Mouse (Mus musculus): ENCODE data around the gene Myh10. TPM values are rescaled to one million over a fixed set of nuclear protein-coding genes. Genes with fewer than 3 reads are reported as not detected.

The Myh10 gene
- polyA plus RNA-seq, 1 experiment from 2014 or later = 159 TPM

GRCm38 (mm10) chr11:68704847-68705246 lies 13.5 kb downstream of the Myh10 start:
- H3K9ac ChIP-seq (ENCODE audit: low read length) = no peak overlapping the region
- DNase-seq (ENCODE audit: low spot score) (no peak), ATAC-seq (ENCODE audit: insufficient read depth, low FRiP score, low TSS enrichment) (no peak)
- H3K4me1 ChIP-seq (ENCODE audit: control insufficient read depth, insufficient read depth, low read length) = no peaks in the 10 kb centered on the region
- no peak overlapping the region for H3K27ac ChIP-seq (ENCODE audit: low read depth, low read length)
- H3K4me2 ChIP-seq (ENCODE audit: low read depth) = no peak overlapping the region
- no peak overlapping the region for H3K4me3 ChIP-seq (ENCODE audit: low read depth, low read length)
- 94% methylated on average over 2 of the region's 2 CpGs for WGBS
- peaks cover 33% of the 10 kb centered on the region for H3K36me3 ChIP-seq (ENCODE audit: control insufficient read depth, insufficient read depth, low read length)
- H3K27me3 ChIP-seq (ENCODE audit: control insufficient read depth, insufficient read depth, low read length) = no peaks in the 10 kb centered on the region
- H3K9me3 ChIP-seq (ENCODE audit: control insufficient read depth, low read length) = peaks cover 3% of the 10 kb centered on the region; the same call in 1 of the 2 replicates

GRCm38 (mm10) chr11:68706524-68707429 lies 15.4 kb downstream of the Myh10 start:
- Histone ChIP-seq H3K9me3 (ENCODE audit: control insufficient read depth, low read length) (no peaks in the 10 kb centered on the region), H3K27ac (ENCODE audit: low read depth, low read length) (0 out of 2 replicates have a peak overlapping the region, but pooled peaks have one; percentile 27), H3K4me2 (ENCODE audit: low read depth) (no peak overlapping the region), H3K27me3 (ENCODE audit: control insufficient read depth, insufficient read depth, low read length) (no peaks in the 10 kb centered on the region), H3K9ac (ENCODE audit: low read length) (no peak overlapping the region), H3K4me3 (ENCODE audit: low read depth, low read length) (no peak overlapping the region), H3K36me3 (ENCODE audit: control insufficient read depth, insufficient read depth, low read length) (peaks cover 15% of the 10 kb centered on the region), H3K4me1 (ENCODE audit: control insufficient read depth, insufficient read depth, low read length) (no peaks in the 10 kb centered on the region)
- DNase-seq (ENCODE audit: low spot score) = no peak
- WGBS = 75% methylated on average over 9 of the region's 9 CpGs
- no peak for ATAC-seq (ENCODE audit: insufficient read depth, low FRiP score, low TSS enrichment)

- WGBS = 86% methylated on average over 5 of the region's 5 CpGs
- Histone ChIP-seq H3K9me3 (ENCODE audit: control insufficient read depth, low read length) (no peaks in the 10 kb centered on the region), H3K36me3 (ENCODE audit: control insufficient read depth, insufficient read depth, low read length) (peaks cover 5% of the 10 kb centered on the region), H3K9ac (ENCODE audit: low read length) (no peak overlapping the region), H3K4me1 (ENCODE audit: control insufficient read depth, insufficient read depth, low read length) (no peaks in the 10 kb centered on the region), H3K4me2 (ENCODE audit: low read depth) (no peak overlapping the region), H3K27ac (ENCODE audit: low read depth, low read length) (no peak overlapping the region), H3K4me3 (ENCODE audit: low read depth, low read length) (no peak overlapping the region), H3K27me3 (ENCODE audit: control insufficient read depth, insufficient read depth, low read length) (no peaks in the 10 kb centered on the region)
- ATAC-seq (ENCODE audit: insufficient read depth, low FRiP score, low TSS enrichment) (no peak), DNase-seq (ENCODE audit: low spot score) (no peak)
These were observed 16.7 kb downstream of the Myh10 start for GRCm38 (mm10) chr11:68707881-68708582.

DNA sequence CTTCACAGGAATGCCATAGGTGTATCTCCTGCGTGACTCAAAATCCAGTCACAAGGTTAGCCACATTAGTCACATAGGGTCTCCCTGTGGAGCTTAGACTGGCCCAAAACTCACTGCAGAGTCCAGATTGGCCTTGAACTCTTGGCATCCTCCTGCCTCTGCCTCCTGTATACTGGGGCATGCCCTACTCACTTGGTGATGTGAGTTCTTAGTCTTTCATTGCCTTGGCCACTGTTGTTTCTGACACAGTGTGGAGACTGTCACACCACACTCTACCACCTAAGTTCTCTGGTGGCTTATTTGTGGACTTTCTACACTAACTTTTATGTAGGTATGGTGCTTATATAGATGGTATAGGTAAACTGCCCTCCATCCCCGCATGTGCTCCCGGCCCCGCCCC lies 24.8 kb downstream of the Myh10 start:
- H3K4me3 ChIP-seq (ENCODE audit: low read depth, low read length) = no peak overlapping the region
- no peaks in the 10 kb centered on the region for H3K9me3 ChIP-seq (ENCODE audit: control insufficient read depth, low read length)
- DNase-seq (ENCODE audit: low spot score) = no peak
- H3K4me2 ChIP-seq (ENCODE audit: low read depth) = no peak overlapping the region
- WGBS = 86% methylated on average over 4 of the region's 4 CpGs
- no peak overlapping the region for H3K27ac ChIP-seq (ENCODE audit: low read depth, low read length)
- H3K36me3 ChIP-seq (ENCODE audit: control insufficient read depth, insufficient read depth, low read length) = no peaks in the 10 kb centered on the region; the same call in 1 of the 2 replicates
- no peak for ATAC-seq (ENCODE audit: insufficient read depth, low FRiP score, low TSS enrichment)
- no peak overlapping the region for H3K9ac ChIP-seq (ENCODE audit: low read length)
- no peaks in the 10 kb centered on the region for H3K27me3 ChIP-seq (ENCODE audit: control insufficient read depth, insufficient read depth, low read length)
- peaks cover 9% of the 10 kb centered on the region for H3K4me1 ChIP-seq (ENCODE audit: control insufficient read depth, insufficient read depth, low read length)

GRCm38 (mm10) chr11:68717171-68717840 lies 25.9 kb downstream of the Myh10 start:
- peak overlapping the region; percentile 44; the same call in 1 of the 2 replicates for H3K27ac ChIP-seq (ENCODE audit: low read depth, low read length)
- no peak overlapping the region for H3K9ac ChIP-seq (ENCODE audit: low read length)
- peak; percentile 36 for DNase-seq (ENCODE audit: low spot score)
- no peaks in the 10 kb centered on the region for H3K27me3 ChIP-seq (ENCODE audit: control insufficient read depth, insufficient read depth, low read length)
- WGBS = 48% methylated on average over 16 of the region's 16 CpGs
- peaks cover 9% of the 10 kb centered on the region for H3K4me1 ChIP-seq (ENCODE audit: control insufficient read depth, insufficient read depth, low read length)
- ATAC-seq (ENCODE audit: insufficient read depth, low FRiP score, low TSS enrichment) = no peak
- no peak overlapping the region for H3K4me2 ChIP-seq (ENCODE audit: low read depth)
- H3K9me3 ChIP-seq (ENCODE audit: control insufficient read depth, low read length) = no peaks in the 10 kb centered on the region
- peaks cover 2% of the 10 kb centered on the region for H3K36me3 ChIP-seq (ENCODE audit: control insufficient read depth, insufficient read depth, low read length)
- H3K4me3 ChIP-seq (ENCODE audit: low read depth, low read length) = no peak overlapping the region

GRCm38 (mm10) chr11:68719096-68719648 lies 27.8 kb downstream of the Myh10 start:
- Histone ChIP-seq H3K27me3 (ENCODE audit: control insufficient read depth, insufficient read depth, low read length) (no peaks in the 10 kb centered on the region), H3K4me3 (ENCODE audit: low read depth, low read length) (no peak overlapping the region), H3K4me1 (ENCODE audit: control insufficient read depth, insufficient read depth, low read length) (peaks cover 9% of the 10 kb centered on the region), H3K36me3 (ENCODE audit: control insufficient read depth, insufficient read depth, low read length) (peaks cover 2% of the 10 kb centered on the region; the same call in 1 of the 2 replicates), H3K9ac (ENCODE audit: low read length) (no peak overlapping the region), H3K4me2 (ENCODE audit: low read depth) (no peak overlapping the region), H3K27ac (ENCODE audit: low read depth, low read length) (no peak overlapping the region), H3K9me3 (ENCODE audit: control insufficient read depth, low read length) (no peaks in the 10 kb centered on the region)
- ATAC-seq (ENCODE audit: insufficient read depth, low FRiP score, low TSS enrichment) (no peak), DNase-seq (ENCODE audit: low spot score) (peak; percentile 37)
- WGBS = 81% methylated on average over 4 of the region's 4 CpGs

- H3K4me1 ChIP-seq (ENCODE audit: control insufficient read depth, insufficient read depth, low read length) = peaks cover 9% of the 10 kb centered on the region
- peaks cover 2% of the 10 kb centered on the region; the same call in 1 of the 2 replicates for H3K36me3 ChIP-seq (ENCODE audit: control insufficient read depth, insufficient read depth, low read length)
- H3K9me3 ChIP-seq (ENCODE audit: control insufficient read depth, low read length) = no peaks in the 10 kb centered on the region
- H3K27ac ChIP-seq (ENCODE audit: low read depth, low read length) = no peak overlapping the region
- no peak for DNase-seq (ENCODE audit: low spot score)
- no peak overlapping the region for H3K4me2 ChIP-seq (ENCODE audit: low read depth)
- no peak overlapping the region for H3K4me3 ChIP-seq (ENCODE audit: low read depth, low read length)
- ATAC-seq (ENCODE audit: insufficient read depth, low FRiP score, low TSS enrichment) = no peak
- H3K9ac ChIP-seq (ENCODE audit: low read length) = no peak overlapping the region
- no peaks in the 10 kb centered on the region for H3K27me3 ChIP-seq (ENCODE audit: control insufficient read depth, insufficient read depth, low read length)
- WGBS = 84% methylated on average over 5 of the region's 5 CpGs
These were observed 28.4 kb downstream of the Myh10 start for GRCm38 (mm10) chr11:68719774-68720173.

DNA sequence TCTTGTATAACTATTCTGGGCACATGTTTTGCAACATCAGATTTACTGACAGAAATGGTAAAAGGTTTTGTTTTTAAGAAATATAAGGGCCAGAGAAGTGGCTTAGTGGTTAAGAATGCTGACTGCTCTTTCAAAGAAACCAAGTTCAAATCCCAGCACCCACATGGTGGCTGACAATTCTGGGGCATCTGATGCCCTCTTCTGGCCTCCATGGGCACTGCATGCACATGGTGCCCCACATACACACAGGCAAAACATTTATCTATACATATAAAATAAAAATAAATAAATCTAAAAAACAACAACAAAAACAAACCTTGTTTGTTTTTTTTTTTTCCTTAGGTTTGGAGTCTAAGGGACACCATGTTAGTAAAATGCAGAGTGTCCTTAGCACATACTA lies 32.8 kb downstream of the Myh10 start:
- Histone ChIP-seq H3K27ac (ENCODE audit: low read depth, low read length) (no peak overlapping the region), H3K27me3 (ENCODE audit: control insufficient read depth, insufficient read depth, low read length) (no peaks in the 10 kb centered on the region), H3K4me1 (ENCODE audit: control insufficient read depth, insufficient read depth, low read length) (no peaks in the 10 kb centered on the region), H3K4me2 (ENCODE audit: low read depth) (no peak overlapping the region), H3K4me3 (ENCODE audit: low read depth, low read length) (no peak overlapping the region), H3K9me3 (ENCODE audit: control insufficient read depth, low read length) (no peaks in the 10 kb centered on the region), H3K9ac (ENCODE audit: low read length) (no peak overlapping the region), H3K36me3 (ENCODE audit: control insufficient read depth, insufficient read depth, low read length) (peaks cover 8% of the 10 kb centered on the region)
- ATAC-seq (ENCODE audit: insufficient read depth, low FRiP score, low TSS enrichment) = no peak
- DNase-seq (ENCODE audit: low spot score) = no peak

All from neural tube, embryonic 11.5 days (tissue).